Mouse (Mus musculus): Measurements from ENCODE around the gene Snrpa.

- TF ChIP-seq ZC3H11A (IDR thresholded peaks at IDR 0.05; ENCODE audit: low read depth, low read length): no peak
- TF ChIP-seq CTCF (conservative IDR thresholded peaks at IDR 0.05 in 1 of 2, IDR thresholded peaks at IDR 0.05 in 1 of 2; ENCODE audit: low read depth in 2 of 2, low read length in 2 of 2): 0 out of 4 replicates have a peak, but pooled peaks of 1 of the 2 experiments have one; percentile 14
- TF ChIP-seq ZNF384 (IDR thresholded peaks at IDR 0.05; ENCODE audit: low read depth, low read length): no peak
- TF ChIP-seq POLR2A (IDR thresholded peaks at IDR 0.05; ENCODE audit: low read depth, low read length): peak; percentile 58
- TF ChIP-seq RAD21 (IDR thresholded peaks at IDR 0.05; ENCODE audit: low read depth, low read length): no peak
- TF ChIP-seq ZMIZ1 (IDR thresholded peaks at IDR 0.05; ENCODE audit: low read depth, low read length): peak; percentile 59; the same call in 1 of the 2 replicates
- no peak for TF ChIP-seq USF1 (IDR thresholded peaks at IDR 0.05; ENCODE audit: low read depth, low read length)
- TF ChIP-seq GABPA (IDR thresholded peaks at IDR 0.05; ENCODE audit: insufficient replicate concordance, low read depth, low read length): no peak
- no peak; the same call in 1 of the 2 replicates for TF ChIP-seq NRF1 (IDR thresholded peaks at IDR 0.05; ENCODE audit: low read depth, low read length)
- TF ChIP-seq NELFE (IDR thresholded peaks at IDR 0.05; ENCODE audit: low read depth, low read length): no peak; the same call in 1 of the 2 replicates
- TF ChIP-seq MYC (IDR thresholded peaks at IDR 0.05; ENCODE audit: low read depth, low read length): no peak
- no peak for TF ChIP-seq EP300 (IDR thresholded peaks at IDR 0.05; ENCODE audit: low read length)
- TF ChIP-seq E2F4 (IDR thresholded peaks at IDR 0.05; ENCODE audit: insufficient replicate concordance, low read depth, low read length): 0 out of 2 replicates have a peak, but pooled peaks have one; percentile 50
- TF ChIP-seq ETS1 (conservative IDR thresholded peaks at IDR 0.05; ENCODE audit: low read depth, low read length): no peak
Measured at GRCm38 (mm10) chr7:27178324-27179216, 17.5 kb downstream of the Snrpa start, which contains the start of gene Rab4b.

Measured in CH12.LX (cell line).